Mouse (Mus musculus): Measurements from ENCODE around the gene Lgals9. TPM values are rescaled to one million over a fixed set of nuclear protein-coding genes. Genes with fewer than 3 reads are reported as not detected.
"Not testable (repeated sequence)": the region's sequence is repeated elsewhere in the genome, so short reads cannot be mapped to it uniquely, and the experiment has no call there.

Gene Lgals9
- polyA plus RNA-seq, 1 experiment from 2014 or later = 586 TPM

GRCm38 (mm10) chr11:78990096-78990495 is 5.3 kb upstream of the Lgals9 start:
- H3K9me3 ChIP-seq (ENCODE audit: control insufficient read depth) = no peaks in the 10 kb centered on the region
- no peak overlapping the region for H3K27ac ChIP-seq (ENCODE audit: low read depth, low read length)
- no peak overlapping the region for H3K4me3 ChIP-seq (ENCODE audit: low read depth, low read length)
- no peaks in the 10 kb centered on the region for H3K27me3 ChIP-seq (replicated peaks; ENCODE audit: control insufficient read depth, insufficient read depth, low read length)
- H3K36me3 ChIP-seq (ENCODE audit: control insufficient read depth, insufficient read depth) = no peaks in the 10 kb centered on the region
- H3K4me1 ChIP-seq (replicated peaks; ENCODE audit: control insufficient read depth, insufficient read depth, low read length) = 0 out of 2 replicates have a peak, but pooled peaks cover 9% of the 10 kb centered on the region
- no peak for TF ChIP-seq CTCF (IDR thresholded peaks at IDR 0.05; ENCODE audit: low read depth)
- no peak for ATAC-seq
- H3K9ac ChIP-seq (ENCODE audit: low read depth, low read length) = no peak overlapping the region
- 95% methylated on average over 9 of the region's 9 CpGs for WGBS
- H3K4me2 ChIP-seq (replicated peaks; ENCODE audit: low read depth) = no peak overlapping the region

GRCm38 (mm10) chr11:78989206-78989605 is 4.5 kb upstream of the Lgals9 start:
- not testable (repeated sequence) for H3K4me1 ChIP-seq (replicated peaks; ENCODE audit: control insufficient read depth, insufficient read depth, low read length); H3K36me3 ChIP-seq (ENCODE audit: control insufficient read depth, insufficient read depth); H3K9ac ChIP-seq (ENCODE audit: low read depth, low read length); H3K4me3 ChIP-seq (ENCODE audit: low read depth, low read length); H3K27me3 ChIP-seq (replicated peaks; ENCODE audit: control insufficient read depth, insufficient read depth, low read length); H3K9me3 ChIP-seq (ENCODE audit: control insufficient read depth); H3K27ac ChIP-seq (ENCODE audit: low read depth, low read length); H3K4me2 ChIP-seq (replicated peaks; ENCODE audit: low read depth); ATAC-seq
- 92% methylated on average over 11 of the region's 11 CpGs for WGBS

DNA sequence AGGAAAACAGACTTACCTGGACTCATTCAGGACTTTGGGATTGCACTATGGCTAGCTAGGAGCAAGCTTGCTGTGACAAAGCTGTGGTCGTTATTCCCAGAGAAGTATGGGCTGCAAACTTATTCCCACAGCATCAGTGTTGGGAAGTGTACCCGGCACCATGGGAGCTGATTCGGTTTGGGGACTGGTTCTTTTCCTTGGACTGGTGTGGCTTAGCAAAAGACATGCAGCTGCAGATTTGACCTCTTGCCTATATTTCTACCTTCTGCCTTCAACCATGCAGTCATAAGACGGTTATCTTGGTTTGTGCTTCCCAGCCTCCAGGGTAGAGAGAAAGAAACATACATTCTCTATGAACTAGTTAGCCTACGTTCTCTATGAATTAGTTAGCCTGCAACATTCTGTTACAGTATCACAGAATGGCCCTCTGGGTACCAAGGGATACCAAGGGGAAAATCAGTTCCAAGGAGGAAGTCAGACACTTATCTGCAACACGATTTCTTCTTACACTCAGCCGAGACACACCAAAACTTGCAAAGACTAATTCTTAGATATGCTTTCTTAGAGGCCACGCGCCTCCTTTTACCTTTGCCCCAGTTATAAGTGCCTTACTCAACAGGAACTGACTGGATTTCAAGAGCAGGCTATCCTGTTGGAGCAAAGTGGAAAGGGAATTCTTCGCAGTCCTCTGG is 1.7 kb upstream of the Lgals9 start:
- Histone ChIP-seq H3K9ac (ENCODE audit: low read depth, low read length) (no peak overlapping the region), H3K27ac (ENCODE audit: low read depth, low read length) (peak overlapping the region; percentile 84), H3K4me2 (replicated peaks; ENCODE audit: low read depth) (no peak overlapping the region; the same call in 1 of the 2 replicates), H3K27me3 (replicated peaks; ENCODE audit: control insufficient read depth, insufficient read depth, low read length) (no peaks in the 10 kb centered on the region), H3K4me1 (replicated peaks; ENCODE audit: control insufficient read depth, insufficient read depth, low read length) (0 out of 2 replicates have a peak, but pooled peaks cover 13% of the 10 kb centered on the region), H3K36me3 (ENCODE audit: control insufficient read depth, insufficient read depth) (no peaks in the 10 kb centered on the region), H3K9me3 (ENCODE audit: control insufficient read depth) (no peaks in the 10 kb centered on the region), H3K4me3 (ENCODE audit: low read depth, low read length) (no peak overlapping the region)
- WGBS = 43% methylated on average over 10 of the region's 10 CpGs
- TF ChIP-seq CTCF (IDR thresholded peaks at IDR 0.05; ENCODE audit: low read depth) = no peak
- ATAC-seq = 0 out of 2 replicates have a peak, but pooled peaks have one; percentile 15

- H3K36me3 ChIP-seq (ENCODE audit: control insufficient read depth, insufficient read depth) = no peaks in the 10 kb centered on the region
- H3K4me3 ChIP-seq (ENCODE audit: low read depth, low read length) = no peak overlapping the region
- peak overlapping the region; percentile 52; the same call in 1 of the 2 replicates for H3K27ac ChIP-seq (ENCODE audit: low read depth, low read length)
- H3K27me3 ChIP-seq (replicated peaks; ENCODE audit: control insufficient read depth, insufficient read depth, low read length) = no peaks in the 10 kb centered on the region
- 0 out of 2 replicates have a peak, but pooled peaks cover 13% of the 10 kb centered on the region for H3K4me1 ChIP-seq (replicated peaks; ENCODE audit: control insufficient read depth, insufficient read depth, low read length)
- H3K4me2 ChIP-seq (replicated peaks; ENCODE audit: low read depth) = no peak overlapping the region
- H3K9ac ChIP-seq (ENCODE audit: low read depth, low read length) = no peak overlapping the region
- TF ChIP-seq CTCF (IDR thresholded peaks at IDR 0.05; ENCODE audit: low read depth) = no peak
- ATAC-seq = no peak
- H3K9me3 ChIP-seq (ENCODE audit: control insufficient read depth) = no peaks in the 10 kb centered on the region
These were observed 759 bp upstream of the Lgals9 start for GRCm38 (mm10) chr11:78985505-78985904.

DNA sequence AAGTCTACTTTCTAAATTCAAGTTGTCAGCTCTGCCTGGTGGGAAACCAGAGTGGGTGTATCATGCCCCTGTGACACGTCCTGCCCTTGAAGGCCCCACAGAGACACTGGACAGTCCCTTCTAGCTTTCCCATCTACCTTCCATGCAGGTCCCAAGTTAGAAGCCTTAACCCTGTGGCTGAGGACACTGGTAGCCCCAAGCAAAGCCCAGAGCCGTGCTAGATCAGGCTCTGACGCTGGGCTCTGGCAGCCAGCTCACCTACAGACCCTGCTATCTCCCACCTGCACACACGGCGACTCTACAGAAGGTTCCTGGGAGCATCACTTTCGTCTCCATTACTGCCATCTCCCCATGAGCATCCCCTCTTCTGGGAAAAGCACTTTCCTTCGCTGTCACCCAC is 1.2 kb downstream of the Lgals9 start:
- 72% methylated on average over 7 of the region's 7 CpGs for WGBS
- Histone ChIP-seq H3K4me1 (replicated peaks; ENCODE audit: control insufficient read depth, insufficient read depth, low read length) (0 out of 2 replicates have a peak, but pooled peaks cover 13% of the 10 kb centered on the region), H3K9ac (ENCODE audit: low read depth, low read length) (peak overlapping the region; percentile 64)

GRCm38 (mm10) chr11:78982513-78983291 is 2.0 kb downstream of the Lgals9 start:
- 36% methylated on average over 12 of the region's 12 CpGs for WGBS
- Histone ChIP-seq H3K36me3 (ENCODE audit: control insufficient read depth, insufficient read depth) (peaks cover 3% of the 10 kb centered on the region; the same call in 1 of the 2 replicates), H3K4me1 (replicated peaks; ENCODE audit: control insufficient read depth, insufficient read depth, low read length) (0 out of 2 replicates have a peak, but pooled peaks cover 13% of the 10 kb centered on the region), H3K9me3 (ENCODE audit: control insufficient read depth) (no peaks in the 10 kb centered on the region), H3K27me3 (replicated peaks; ENCODE audit: control insufficient read depth, insufficient read depth, low read length) (no peaks in the 10 kb centered on the region), H3K4me2 (replicated peaks; ENCODE audit: low read depth) (peak overlapping the region; percentile 74), H3K4me3 (ENCODE audit: low read depth, low read length) (peak overlapping the region; percentile 63), H3K9ac (ENCODE audit: low read depth, low read length) (peak overlapping the region; percentile 26; the same call in 1 of the 2 replicates), H3K27ac (ENCODE audit: low read depth, low read length) (peak overlapping the region; percentile 89)
- ATAC-seq = peak; percentile 9
- no peak for TF ChIP-seq CTCF (IDR thresholded peaks at IDR 0.05; ENCODE audit: low read depth)

More for the DNA sequence above, 1.2 kb downstream of the Lgals9 start:
- no peaks in the 10 kb centered on the region for H3K27me3 ChIP-seq (replicated peaks; ENCODE audit: control insufficient read depth, insufficient read depth, low read length)
- no peak for TF ChIP-seq CTCF (IDR thresholded peaks at IDR 0.05; ENCODE audit: low read depth)
- peak overlapping the region; percentile 74 for H3K4me2 ChIP-seq (replicated peaks; ENCODE audit: low read depth)
- H3K4me3 ChIP-seq (ENCODE audit: low read depth, low read length) = peak overlapping the region; percentile 63
- H3K9me3 ChIP-seq (ENCODE audit: control insufficient read depth) = no peaks in the 10 kb centered on the region
- peak overlapping the region; percentile 89 for H3K27ac ChIP-seq (ENCODE audit: low read depth, low read length)
- no peak for ATAC-seq
- H3K36me3 ChIP-seq (ENCODE audit: control insufficient read depth, insufficient read depth) = no peaks in the 10 kb centered on the region

Measured in intestine, postnatal 0 days (tissue).